Mouse (Mus musculus): ENCODE results near the gene Tmem94. TPM values are rescaled to one million over a fixed set of nuclear protein-coding genes. Genes with fewer than 3 reads are reported as not detected.

The Tmem94 gene
- polyA plus RNA-seq, 1 experiment = not detected

DNA sequence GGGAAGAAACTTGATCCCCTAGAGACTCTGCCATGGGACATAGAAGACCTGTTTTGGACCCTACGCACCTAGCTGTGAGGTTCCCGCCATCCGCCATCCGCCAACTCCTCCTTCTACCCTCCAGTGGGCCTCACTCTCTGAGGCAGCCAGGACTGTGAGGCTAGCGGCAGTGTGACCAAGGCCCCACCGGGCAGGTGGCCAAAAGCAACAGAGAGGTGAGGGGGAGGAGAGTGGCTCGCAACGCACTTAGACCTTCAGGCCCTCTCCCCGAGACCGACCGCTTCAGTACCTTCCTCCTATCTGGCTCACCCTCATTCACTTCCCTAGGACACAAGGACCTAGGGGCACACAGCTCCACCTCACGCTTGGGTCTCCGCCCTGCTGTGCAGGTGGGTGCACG lies 45.1 kb downstream of the Tmem94 start:
- H3K4me3 ChIP-seq (ENCODE audit: insufficient read depth, low read depth, low read length) = peak overlapping the region; percentile 9; the same call in 1 of the 2 replicates
- H3K4me1 ChIP-seq (ENCODE audit: control insufficient read depth, insufficient read depth, low read length) = peaks cover 24% of the 10 kb centered on the region
- WGBS = 66% methylated on average over 14 of the region's 14 CpGs
- H3K27ac ChIP-seq (ENCODE audit: insufficient read depth, low read depth, low read length) = peak overlapping the region; percentile 14; the same call in 1 of the 2 replicates
- TF ChIP-seq POLR2A (IDR thresholded peaks at IDR 0.05; ENCODE audit: insufficient read depth, low read depth, low read length) (no peak), CTCF (IDR thresholded peaks at IDR 0.05; ENCODE audit: insufficient read depth, low read depth, low read length) (no peak)

DNA sequence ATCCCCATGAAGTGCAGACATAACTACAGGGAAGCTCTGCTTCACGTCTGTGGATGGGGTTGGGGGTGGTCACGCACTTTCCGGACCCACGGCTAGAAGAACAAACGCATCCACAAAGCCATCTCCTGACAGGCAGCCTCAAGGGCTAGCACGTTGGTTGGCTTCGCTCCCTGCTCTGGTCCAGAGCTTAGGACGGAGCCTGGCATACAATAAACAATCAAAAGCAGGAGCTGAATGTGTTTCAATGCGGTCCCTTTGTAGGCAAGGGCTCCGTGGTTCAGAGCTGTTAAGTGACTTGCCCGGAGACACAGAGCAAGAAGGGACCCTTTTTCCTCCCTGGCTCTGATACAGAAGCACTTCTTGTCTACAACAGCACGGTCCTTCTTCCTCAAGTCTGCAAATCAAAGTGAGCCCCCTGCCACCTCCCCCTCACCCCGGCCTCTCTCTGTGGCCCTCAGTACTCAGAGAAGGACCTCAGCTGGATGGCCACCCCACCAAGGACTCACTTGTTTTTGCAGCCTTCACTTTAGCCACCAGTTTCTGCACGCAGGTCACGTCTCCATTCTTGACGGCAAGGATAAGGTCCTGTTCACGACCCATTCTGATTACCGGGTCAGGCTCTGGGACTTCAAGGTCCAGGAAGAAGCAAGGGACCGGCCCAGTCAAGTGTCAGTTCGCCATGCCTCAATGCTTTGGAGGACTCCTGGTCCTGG lies 46.3 kb downstream of the Tmem94 start:
- WGBS = 50% methylated on average over 20 of the region's 20 CpGs
- H3K4me1 ChIP-seq (ENCODE audit: control insufficient read depth, insufficient read depth, low read length) = peaks cover 28% of the 10 kb centered on the region
- H3K4me3 ChIP-seq (ENCODE audit: insufficient read depth, low read depth, low read length) = peak overlapping the region; percentile 76
- H3K27ac ChIP-seq (ENCODE audit: insufficient read depth, low read depth, low read length) = 0 out of 2 replicates have a peak overlapping the region, but pooled peaks have one; percentile 23
- no peak for TF ChIP-seq POLR2A (IDR thresholded peaks at IDR 0.05; ENCODE audit: insufficient read depth, low read depth, low read length)
- TF ChIP-seq CTCF (IDR thresholded peaks at IDR 0.05; ENCODE audit: insufficient read depth, low read depth, low read length) = no peak

DNA sequence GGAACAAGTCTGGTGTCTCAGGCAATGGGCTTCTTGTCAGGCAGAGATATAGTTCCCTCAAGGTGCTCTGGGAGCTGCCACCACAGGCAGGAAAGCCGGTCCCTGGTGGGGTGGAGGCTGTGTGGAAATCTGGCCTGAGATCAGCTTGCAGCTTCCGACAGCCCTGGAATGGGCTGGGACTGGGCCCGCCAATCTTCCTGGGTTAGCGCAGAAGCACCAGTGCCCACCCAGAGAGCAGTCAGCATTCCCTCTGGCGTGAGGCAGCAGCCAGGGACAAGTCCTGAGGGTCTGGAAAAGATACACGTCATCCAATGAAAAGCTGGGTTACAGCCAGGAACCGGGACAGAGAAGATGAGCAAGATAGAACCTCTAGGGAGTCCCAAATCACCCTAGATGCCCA lies 46.9 kb downstream of the Tmem94 start:
- peak overlapping the region; percentile 76 for H3K4me3 ChIP-seq (ENCODE audit: insufficient read depth, low read depth, low read length)
- peaks cover 28% of the 10 kb centered on the region for H3K4me1 ChIP-seq (ENCODE audit: control insufficient read depth, insufficient read depth, low read length)
- WGBS = 30% methylated on average over 7 of the region's 7 CpGs
- TF ChIP-seq POLR2A (IDR thresholded peaks at IDR 0.05; ENCODE audit: insufficient read depth, low read depth, low read length) (no peak), CTCF (IDR thresholded peaks at IDR 0.05; ENCODE audit: insufficient read depth, low read depth, low read length) (no peak)
- H3K27ac ChIP-seq (ENCODE audit: insufficient read depth, low read depth, low read length) = 0 out of 2 replicates have a peak overlapping the region, but pooled peaks have one; percentile 23

DNA sequence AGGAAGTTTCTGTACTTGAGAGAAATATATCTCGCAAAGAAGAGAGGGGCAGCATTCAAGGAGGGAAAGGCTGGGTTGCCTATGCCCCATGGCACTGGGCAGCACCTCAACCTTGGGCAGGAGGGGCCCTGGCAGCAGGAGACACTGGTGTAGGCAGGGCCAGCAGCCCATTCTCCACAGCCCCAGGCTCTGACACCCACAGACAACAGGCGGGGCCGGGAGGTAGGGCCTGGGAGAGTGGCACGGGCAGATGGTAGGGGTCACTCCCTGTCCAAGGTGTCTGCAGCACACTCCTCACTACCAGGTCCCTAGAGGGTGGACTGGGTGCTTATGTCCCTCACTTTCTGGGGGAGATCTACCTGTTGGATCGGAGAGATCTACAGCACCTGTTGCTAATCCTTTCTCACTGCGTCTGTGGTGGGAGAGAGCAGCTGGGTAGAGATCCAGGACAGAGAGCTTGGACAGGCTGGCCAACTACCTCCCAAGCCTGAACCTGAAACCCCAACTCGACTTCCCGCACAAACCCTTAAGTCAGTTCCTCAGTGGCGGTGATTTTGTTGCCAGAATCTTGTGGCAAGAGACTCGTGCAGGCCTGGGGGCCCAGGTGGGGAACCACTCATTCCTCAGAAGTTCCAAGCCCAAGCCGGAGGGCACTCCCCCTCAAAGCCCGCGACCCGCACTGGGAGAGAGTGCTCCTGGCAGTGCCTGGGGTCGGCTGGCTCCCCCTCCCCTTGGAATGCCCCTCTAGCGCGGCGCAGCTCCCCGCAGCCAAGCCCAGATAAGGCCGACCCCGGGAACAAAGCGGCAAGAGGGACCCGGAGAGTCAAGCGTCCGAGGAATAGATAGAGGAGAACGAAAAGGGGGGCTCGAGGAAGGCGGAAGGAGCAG lies 47.5 kb downstream of the Tmem94 start:
- TF ChIP-seq CTCF (IDR thresholded peaks at IDR 0.05; ENCODE audit: insufficient read depth, low read depth, low read length) (no peak), POLR2A (IDR thresholded peaks at IDR 0.05; ENCODE audit: insufficient read depth, low read depth, low read length) (no peak)
- 8% methylated on average over 28 of the region's 28 CpGs for WGBS
- Histone ChIP-seq H3K4me3 (ENCODE audit: insufficient read depth, low read depth, low read length) (peak overlapping the region; percentile 76), H3K4me1 (ENCODE audit: control insufficient read depth, insufficient read depth, low read length) (peaks cover 28% of the 10 kb centered on the region), H3K27ac (ENCODE audit: insufficient read depth, low read depth, low read length) (0 out of 2 replicates have a peak overlapping the region, but pooled peaks have one; percentile 23)

DNA sequence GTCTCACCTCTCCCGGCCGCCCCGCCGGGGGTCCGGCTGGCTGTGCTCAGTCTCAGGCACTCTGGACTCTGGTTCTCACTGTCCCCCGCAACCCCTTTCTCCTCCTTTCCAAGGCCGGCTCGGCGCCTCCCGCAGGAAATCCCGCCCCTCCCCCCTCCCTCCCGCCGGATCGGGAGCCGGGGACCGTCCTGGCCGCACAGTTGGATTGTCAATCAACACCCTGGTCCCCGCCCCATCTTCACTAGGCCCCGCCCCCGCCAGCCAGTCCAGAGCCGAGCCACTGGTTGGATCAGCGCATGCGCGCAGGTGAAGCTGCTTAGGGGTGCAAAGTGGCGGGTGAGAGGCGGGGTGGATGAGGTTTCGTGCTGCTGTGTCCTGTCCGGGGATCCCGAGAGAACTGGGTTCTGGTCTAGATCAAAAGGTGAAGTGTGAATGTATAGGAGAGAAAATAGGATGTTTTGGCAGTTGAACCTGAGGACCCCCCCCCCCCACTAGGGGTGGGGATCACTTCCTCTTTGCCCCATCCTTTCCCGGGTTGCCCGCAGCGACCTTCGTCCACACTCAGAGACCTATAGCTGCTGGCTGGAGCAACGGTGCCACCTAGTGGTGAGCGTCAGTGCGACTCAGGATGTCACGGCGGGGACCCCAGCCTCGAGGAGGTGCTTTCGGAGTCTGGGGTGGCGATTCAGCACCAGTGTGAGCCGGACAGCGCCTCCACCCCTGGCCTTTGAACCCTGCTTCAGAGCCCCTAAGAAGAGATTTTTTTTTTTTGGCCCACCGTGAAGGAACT lies 48.5 kb downstream of the Tmem94 start, which contains the start of gene Caskin2:
Gene Caskin2 (minus strand): TSS at position 133 of the 790 bp plus-strand sequence.
- WGBS = under 1% methylated on average over 44 of the region's 44 CpGs
- 0 out of 2 replicates have a peak within 1 kb of the TSS, but pooled peaks have one; percentile 12 for H3K27ac ChIP-seq (ENCODE audit: insufficient read depth, low read depth, low read length)
- peak within 1 kb of the TSS; percentile 76 for H3K4me3 ChIP-seq (ENCODE audit: insufficient read depth, low read depth, low read length)
- H3K4me1 ChIP-seq (ENCODE audit: control insufficient read depth, insufficient read depth, low read length) = peaks cover 22% of the 10 kb centered on the region
- TF ChIP-seq POLR2A (IDR thresholded peaks at IDR 0.05; ENCODE audit: insufficient read depth, low read depth, low read length) = peak; percentile 12; the same call in 1 of the 2 replicates
- peak; percentile 97 for TF ChIP-seq CTCF (IDR thresholded peaks at IDR 0.05; ENCODE audit: insufficient read depth, low read depth, low read length)

DNA sequence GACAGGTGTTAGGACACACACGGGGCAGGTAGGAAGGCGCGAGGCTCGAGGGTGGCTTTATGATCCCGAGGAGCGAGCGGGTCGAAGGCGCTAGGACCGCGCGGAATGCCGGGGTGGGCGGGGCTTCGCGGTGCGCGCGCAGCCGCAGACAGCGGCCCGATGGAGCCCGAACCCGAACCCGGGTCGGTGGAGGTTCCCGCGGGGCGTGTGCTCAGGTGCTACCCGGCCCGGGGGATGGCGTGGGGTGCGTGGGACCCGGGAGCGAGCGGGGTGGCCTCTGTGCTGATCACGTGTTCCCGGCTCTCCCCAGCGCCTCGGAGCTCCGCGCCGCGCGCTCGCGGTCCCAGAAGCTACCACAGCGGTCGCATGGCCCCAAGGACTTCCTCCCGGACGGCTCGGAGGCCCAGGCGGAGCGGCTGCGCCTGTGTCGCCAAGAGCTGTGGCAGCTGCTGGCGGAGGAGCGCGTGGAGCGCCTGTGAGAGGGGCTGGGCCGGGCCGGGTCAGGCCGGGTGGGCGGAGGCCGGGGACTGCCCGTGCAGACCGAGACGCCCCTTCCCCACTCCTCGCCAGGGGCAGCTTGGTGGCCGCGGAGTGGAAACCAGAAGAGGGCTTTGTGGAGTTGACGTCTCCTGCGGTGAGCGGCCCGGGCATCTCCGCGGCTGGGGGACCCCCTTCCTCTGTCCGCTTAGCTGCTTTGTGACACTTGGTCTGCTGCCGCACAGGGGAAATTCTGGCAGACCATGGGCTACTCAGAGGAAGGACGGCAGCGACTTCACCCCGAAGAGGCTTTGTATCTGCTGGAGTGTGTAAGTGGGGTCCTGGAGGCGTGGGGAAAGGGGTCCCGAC lies 49.6 kb downstream of the Tmem94 start, which contains the start of gene Tsen54:
Gene Tsen54 (plus strand): TSS at position 120 of the 846 bp plus-strand sequence.
- TF ChIP-seq POLR2A (IDR thresholded peaks at IDR 0.05; ENCODE audit: insufficient read depth, low read depth, low read length) = peak; percentile 40
- no peak for TF ChIP-seq CTCF (IDR thresholded peaks at IDR 0.05; ENCODE audit: insufficient read depth, low read depth, low read length)
- H3K27ac ChIP-seq (ENCODE audit: insufficient read depth, low read depth, low read length) = no peak within 1 kb of the TSS

DNA sequence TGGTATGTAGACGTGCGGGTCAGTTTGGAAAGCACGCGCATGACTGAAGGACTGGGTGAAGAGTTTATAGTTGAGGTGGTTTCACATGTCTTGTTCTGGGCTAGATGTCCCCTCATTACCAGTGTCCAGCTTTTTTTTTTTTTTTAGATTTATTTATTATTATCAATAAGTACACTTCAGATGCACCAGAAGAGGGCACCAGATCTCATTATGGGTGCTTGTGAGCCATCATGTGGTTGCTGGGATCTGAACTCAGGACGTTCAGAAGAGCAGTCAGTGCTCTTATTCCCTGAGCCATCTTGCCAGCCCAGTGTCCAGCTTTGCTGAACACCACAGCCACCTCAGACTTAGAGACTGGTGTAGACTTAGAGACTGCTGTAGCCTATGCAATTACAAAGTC lies 52.1 kb downstream of the Tmem94 start:
- Histone ChIP-seq H3K4me1 (ENCODE audit: control insufficient read depth, insufficient read depth, low read length) (peaks cover 22% of the 10 kb centered on the region), H3K4me3 (ENCODE audit: insufficient read depth, low read depth, low read length) (no peak overlapping the region), H3K27ac (ENCODE audit: insufficient read depth, low read depth, low read length) (no peak overlapping the region)
- 91% methylated on average over 5 of the region's 5 CpGs for WGBS
- no peak for TF ChIP-seq CTCF (IDR thresholded peaks at IDR 0.05; ENCODE audit: insufficient read depth, low read depth, low read length)
- no peak for TF ChIP-seq POLR2A (IDR thresholded peaks at IDR 0.05; ENCODE audit: insufficient read depth, low read depth, low read length)

More for the DNA sequence above, 49.6 kb downstream of the Tmem94 start, which contains the start of gene Tsen54:
- H3K4me1 ChIP-seq (ENCODE audit: control insufficient read depth, insufficient read depth, low read length) = peaks cover 15% of the 10 kb centered on the region
- WGBS = under 1% methylated on average over 84 of the region's 84 CpGs
- H3K4me3 ChIP-seq (ENCODE audit: insufficient read depth, low read depth, low read length) = peak within 1 kb of the TSS; percentile 76

Data from olfactory bulb, adult 2 months (tissue).